Mouse (Mus musculus): ENCODE results near the gene Hnrnph1.

GRCm38 (mm10) chr11:50328075-50328625, 48.6 kb upstream of the Hnrnph1 start:
- TF ChIP-seq POLR2A (IDR thresholded peaks at IDR 0.05; ENCODE audit: insufficient read depth, low read depth, low read length) (no peak), CTCF (IDR thresholded peaks at IDR 0.05; ENCODE audit: insufficient read depth, low read depth, low read length) (no peak)
